Mouse (Mus musculus): ENCODE results near the gene 4930415O20Rik. TPM values are rescaled to one million over a fixed set of nuclear protein-coding genes. Genes with fewer than 3 reads are reported as not detected.

Gene 4930415O20Rik
- polyA plus RNA-seq, 1 experiment from 2014 or later, result not detected

GRCm38 (mm10) chr15:98617176-98617537 is 46.4 kb downstream of the 4930415O20Rik start:
- Histone ChIP-seq H3K9me3 (replicated peaks) (no peaks in the 10 kb centered on the region; the same call in 1 of the 2 replicates), H3K4me1 (replicated peaks) (peaks cover 33% of the 10 kb centered on the region), H3K4me3 (no peak overlapping the region), H3K4me2 (peak overlapping the region; percentile 48), H3K36me3 (no peaks in the 10 kb centered on the region), H3K27me3 (replicated peaks) (peaks cover 15% of the 10 kb centered on the region; the same call in 1 of the 2 replicates), H3K9ac (0 out of 2 replicates have a peak overlapping the region, but pooled peaks have one; percentile 29), H3K27ac (ENCODE audit: poor library complexity, severe bottlenecking) (no peak overlapping the region)
- ATAC-seq (ENCODE audit: insufficient number of reproducible peaks, low FRiP score), result no peak
- WGBS, result under 1% methylated on average over 12 of the region's 12 CpGs

GRCm38 (mm10) chr15:98622199-98622598 is 51.4 kb downstream of the 4930415O20Rik start:
- Histone ChIP-seq H3K4me2 (no peak overlapping the region), H3K9me3 (replicated peaks) (peaks cover 4% of the 10 kb centered on the region; the same call in 1 of the 2 replicates), H3K36me3 (no peaks in the 10 kb centered on the region), H3K27me3 (replicated peaks) (peaks cover 26% of the 10 kb centered on the region; the same call in 1 of the 2 replicates), H3K4me1 (replicated peaks) (peaks cover 15% of the 10 kb centered on the region), H3K4me3 (0 out of 2 replicates have a peak overlapping the region, but pooled peaks have one; percentile 2), H3K27ac (ENCODE audit: poor library complexity, severe bottlenecking) (no peak overlapping the region), H3K9ac (no peak overlapping the region)
- ATAC-seq (ENCODE audit: insufficient number of reproducible peaks, low FRiP score), result no peak
- WGBS, result 8% methylated on average over 7 of the region's 7 CpGs

GRCm38 (mm10) chr15:98622721-98623120 is 51.9 kb downstream of the 4930415O20Rik start:
- H3K36me3 ChIP-seq, result no peaks in the 10 kb centered on the region
- no peak overlapping the region for H3K4me3 ChIP-seq
- H3K9ac ChIP-seq, result no peak overlapping the region
- peaks cover 4% of the 10 kb centered on the region; the same call in 1 of the 2 replicates for H3K9me3 ChIP-seq (replicated peaks)
- H3K4me1 ChIP-seq (replicated peaks), result peaks cover 15% of the 10 kb centered on the region
- peaks cover 30% of the 10 kb centered on the region; the same call in 1 of the 2 replicates for H3K27me3 ChIP-seq (replicated peaks)
- WGBS, result 35% methylated on average over 6 of the region's 6 CpGs
- no peak for ATAC-seq (ENCODE audit: insufficient number of reproducible peaks, low FRiP score)
- H3K27ac ChIP-seq (ENCODE audit: poor library complexity, severe bottlenecking), result no peak overlapping the region
- no peak overlapping the region for H3K4me2 ChIP-seq

- Histone ChIP-seq H3K36me3 (no peaks in the 10 kb centered on the region), H3K27me3 (replicated peaks) (peaks cover 27% of the 10 kb centered on the region; the same call in 1 of the 2 replicates), H3K9me3 (replicated peaks) (peaks cover 4% of the 10 kb centered on the region; the same call in 1 of the 2 replicates), H3K9ac (no peak overlapping the region), H3K27ac (ENCODE audit: poor library complexity, severe bottlenecking) (no peak overlapping the region), H3K4me2 (no peak overlapping the region), H3K4me3 (no peak overlapping the region), H3K4me1 (replicated peaks) (peaks cover 15% of the 10 kb centered on the region)
- ATAC-seq (ENCODE audit: insufficient number of reproducible peaks, low FRiP score), result no peak
- whole genome bisulfite sequencing, result 52% methylated on average over 5 of the region's 5 CpGs
Measured at GRCm38 (mm10) chr15:98623361-98623821, 52.6 kb downstream of the 4930415O20Rik start.

- Histone ChIP-seq H3K27ac (ENCODE audit: poor library complexity, severe bottlenecking) (no peak overlapping the region), H3K27me3 (replicated peaks) (peaks cover 37% of the 10 kb centered on the region)
- 33% methylated on average over 8 of the region's 8 CpGs for WGBS
Measured at GRCm38 (mm10) chr15:98626078-98626477, 55.3 kb downstream of the 4930415O20Rik start.

GRCm38 (mm10) chr15:98626487-98627212 is 55.8 kb downstream of the 4930415O20Rik start:
- Histone ChIP-seq H3K4me2 (no peak overlapping the region), H3K27ac (ENCODE audit: poor library complexity, severe bottlenecking) (no peak overlapping the region), H3K9ac (no peak overlapping the region), H3K9me3 (replicated peaks) (0 out of 2 replicates have a peak, but pooled peaks cover 4% of the 10 kb centered on the region), H3K27me3 (replicated peaks) (peaks cover 42% of the 10 kb centered on the region), H3K4me1 (replicated peaks) (peaks cover 32% of the 10 kb centered on the region), H3K36me3 (no peaks in the 10 kb centered on the region), H3K4me3 (no peak overlapping the region)
- WGBS, result 77% methylated on average over 7 of the region's 7 CpGs
- ATAC-seq (ENCODE audit: insufficient number of reproducible peaks, low FRiP score), result no peak

More at GRCm38 (mm10) chr15:98626078-98626477, 55.3 kb downstream of the 4930415O20Rik start:
- no peak for ATAC-seq (ENCODE audit: insufficient number of reproducible peaks, low FRiP score)
- H3K4me2 ChIP-seq, result no peak overlapping the region
- H3K4me3 ChIP-seq, result no peak overlapping the region
- H3K36me3 ChIP-seq, result no peaks in the 10 kb centered on the region
- H3K4me1 ChIP-seq (replicated peaks), result peaks cover 28% of the 10 kb centered on the region
- 0 out of 2 replicates have a peak, but pooled peaks cover 4% of the 10 kb centered on the region for H3K9me3 ChIP-seq (replicated peaks)
- no peak overlapping the region; the same call in 1 of the 2 replicates for H3K9ac ChIP-seq

GRCm38 (mm10) chr15:98628589-98629254 is 57.9 kb downstream of the 4930415O20Rik start:
- no peaks in the 10 kb centered on the region for H3K36me3 ChIP-seq
- 12% methylated on average over 20 of the region's 20 CpGs for WGBS

GRCm38 (mm10) chr15:98629464-98629863 is 58.7 kb downstream of the 4930415O20Rik start:
- no peaks in the 10 kb centered on the region for H3K9me3 ChIP-seq (replicated peaks)
- peaks cover 53% of the 10 kb centered on the region for H3K4me1 ChIP-seq (replicated peaks)
- no peak for ATAC-seq (ENCODE audit: insufficient number of reproducible peaks, low FRiP score)
- H3K4me3 ChIP-seq, result no peak overlapping the region
- no peaks in the 10 kb centered on the region for H3K36me3 ChIP-seq
- H3K4me2 ChIP-seq, result peak overlapping the region; percentile 64
- no peak overlapping the region for H3K9ac ChIP-seq
- no peak overlapping the region for H3K27ac ChIP-seq (ENCODE audit: poor library complexity, severe bottlenecking)
- WGBS, result 31% methylated on average over 6 of the region's 6 CpGs
- peaks cover 61% of the 10 kb centered on the region for H3K27me3 ChIP-seq (replicated peaks)

More at GRCm38 (mm10) chr15:98628589-98629254, 57.9 kb downstream of the 4930415O20Rik start:
- peak overlapping the region; percentile 50; the same call in 1 of the 2 replicates for H3K9ac ChIP-seq
- peaks cover 46% of the 10 kb centered on the region for H3K4me1 ChIP-seq (replicated peaks)
- peaks cover 53% of the 10 kb centered on the region for H3K27me3 ChIP-seq (replicated peaks)
- H3K4me3 ChIP-seq, result peak overlapping the region; percentile 18
- ATAC-seq (ENCODE audit: insufficient number of reproducible peaks, low FRiP score), result no peak
- peak overlapping the region; percentile 64 for H3K4me2 ChIP-seq
- 0 out of 2 replicates have a peak overlapping the region, but pooled peaks have one; percentile 9 for H3K27ac ChIP-seq (ENCODE audit: poor library complexity, severe bottlenecking)
- H3K9me3 ChIP-seq (replicated peaks), result 0 out of 2 replicates have a peak, but pooled peaks cover 3% of the 10 kb centered on the region

- Histone ChIP-seq H3K9ac (0 out of 2 replicates have a peak within 1 kb of the TSS, but pooled peaks have one; percentile 55), H3K27ac (ENCODE audit: poor library complexity, severe bottlenecking) (no peak within 1 kb of the TSS)
Measured at GRCm38 (mm10) chr15:98630540-98630939, 59.7 kb downstream of the 4930415O20Rik start, which contains the start of gene Cacnb3. Gene Cacnb3 (plus strand): TSS chr15:98630840.

GRCm38 (mm10) chr15:98631493-98631892 is 60.7 kb downstream of the 4930415O20Rik start:
- Histone ChIP-seq H3K4me2 (peak overlapping the region; percentile 81), H3K36me3 (no peaks in the 10 kb centered on the region), H3K4me1 (replicated peaks) (peaks cover 58% of the 10 kb centered on the region), H3K4me3 (peak overlapping the region; percentile 76), H3K9ac (0 out of 2 replicates have a peak overlapping the region, but pooled peaks have one; percentile 55), H3K9me3 (replicated peaks) (no peaks in the 10 kb centered on the region), H3K27me3 (replicated peaks) (peaks cover 74% of the 10 kb centered on the region), H3K27ac (ENCODE audit: poor library complexity, severe bottlenecking) (no peak overlapping the region)
- ATAC-seq (ENCODE audit: insufficient number of reproducible peaks, low FRiP score), result 0 out of 2 replicates have a peak, but pooled peaks have one; percentile 9
- under 1% methylated on average over 18 of the region's 18 CpGs for WGBS

More at GRCm38 (mm10) chr15:98630540-98630939, 59.7 kb downstream of the 4930415O20Rik start, which contains the start of gene Cacnb3:
- no peaks in the 10 kb centered on the region for H3K9me3 ChIP-seq (replicated peaks)
- ATAC-seq (ENCODE audit: insufficient number of reproducible peaks, low FRiP score), result no peak
- peaks cover 65% of the 10 kb centered on the region for H3K27me3 ChIP-seq (replicated peaks)
- H3K4me3 ChIP-seq, result peak within 1 kb of the TSS; percentile 76
- H3K4me2 ChIP-seq, result peak within 1 kb of the TSS; percentile 81
- H3K4me1 ChIP-seq (replicated peaks), result peaks cover 59% of the 10 kb centered on the region
- no peaks in the 10 kb centered on the region for H3K36me3 ChIP-seq
- 36% methylated on average over 4 of the region's 4 CpGs for WGBS

All from heart, embryonic 12.5 days (tissue).